Mouse (Mus musculus): ENCODE measurements around the gene Arhgef3. TPM values are rescaled to one million over a fixed set of nuclear protein-coding genes. Genes with fewer than 3 reads are reported as not detected.
A peak's percentile ranks its signal among the peaks of the same experiment; 100 is the strongest.

The Arhgef3 gene
- polyA plus RNA-seq, 1 experiment from 2014 or later: 37.3 TPM

DNA sequence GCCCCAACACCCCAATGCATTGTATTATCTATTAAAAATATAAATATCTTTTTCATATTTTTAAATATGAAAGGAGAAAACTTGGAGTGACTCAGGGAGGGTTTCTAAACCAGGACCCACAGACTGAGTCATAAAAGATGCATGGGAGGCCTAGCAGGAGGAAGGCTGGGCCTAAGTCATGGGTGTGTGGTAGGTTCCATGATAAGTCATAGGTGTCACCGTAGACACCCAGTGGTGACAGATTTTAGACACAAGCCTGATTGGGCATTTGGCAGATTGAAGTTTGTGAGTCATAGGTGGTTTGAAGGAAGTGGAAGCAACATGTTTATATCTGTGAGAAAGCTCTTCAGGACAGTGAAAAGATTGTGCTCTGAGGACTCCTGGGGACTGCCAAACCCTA is 134.4 kb downstream of the Arhgef3 start:
- 80% methylated on average over 1 of the region's 1 CpGs for WGBS

DNA sequence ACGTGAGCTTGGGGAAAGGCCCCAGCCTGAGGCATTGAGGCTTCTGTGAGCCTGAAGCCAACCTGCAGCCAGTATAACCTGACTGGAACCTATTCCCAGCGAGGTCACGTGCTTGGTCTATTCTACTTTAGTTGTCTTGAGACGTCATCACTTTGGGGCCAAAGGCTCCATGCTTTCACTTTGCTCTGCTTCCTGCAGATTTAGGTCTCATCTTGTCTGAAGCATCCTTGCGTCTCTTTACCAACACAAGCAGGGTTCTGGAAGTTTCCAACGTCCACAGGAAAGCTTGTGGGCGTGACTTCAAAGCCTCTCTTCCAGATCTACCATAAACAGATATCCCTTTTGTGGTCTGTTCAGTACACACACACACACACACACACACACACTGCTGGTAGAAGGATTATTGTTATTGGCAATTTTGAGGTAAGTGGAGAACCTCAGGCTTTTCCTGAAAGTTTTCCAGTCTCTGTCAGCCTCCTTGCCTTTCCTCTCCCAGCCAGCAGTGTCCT is 135.6 kb downstream of the Arhgef3 start:
- H3K4me1 ChIP-seq (ENCODE audit: insufficient read depth, low read depth, low read length): no peaks in the 10 kb centered on the region
- no peak overlapping the region for H3K9ac ChIP-seq (replicated peaks; ENCODE audit: low read depth)
- H3K27me3 ChIP-seq (replicated peaks; ENCODE audit: insufficient read depth, low read length): no peaks in the 10 kb centered on the region
- H3K36me3 ChIP-seq (ENCODE audit: insufficient read depth, low read length): no peaks in the 10 kb centered on the region
- 61% methylated on average over 7 of the region's 7 CpGs for WGBS
- DNase-seq (ENCODE audit: low spot score): no peak
- H3K9me3 ChIP-seq (ENCODE audit: low read length): no peaks in the 10 kb centered on the region
- ATAC-seq: no peak
- H3K27ac ChIP-seq (ENCODE audit: low read length): peak overlapping the region; percentile 38
- TF ChIP-seq EP300 (IDR thresholded peaks at IDR 0.05) (no peak), CTCF (IDR thresholded peaks at IDR 0.05) (no peak)
- H3K4me2 ChIP-seq (replicated peaks; ENCODE audit: low read depth, low read length): no peak overlapping the region
- no peak overlapping the region for H3K4me3 ChIP-seq (ENCODE audit: low read depth, low read length)

More for the DNA sequence above, 134.4 kb downstream of the Arhgef3 start:
- Histone ChIP-seq H3K4me2 (replicated peaks; ENCODE audit: low read depth, low read length) (no peak overlapping the region), H3K4me3 (ENCODE audit: low read depth, low read length) (no peak overlapping the region), H3K9ac (replicated peaks; ENCODE audit: low read depth) (no peak overlapping the region), H3K27me3 (replicated peaks; ENCODE audit: insufficient read depth, low read length) (no peaks in the 10 kb centered on the region), H3K36me3 (ENCODE audit: insufficient read depth, low read length) (no peaks in the 10 kb centered on the region), H3K9me3 (ENCODE audit: low read length) (no peaks in the 10 kb centered on the region), H3K4me1 (ENCODE audit: insufficient read depth, low read depth, low read length) (no peaks in the 10 kb centered on the region), H3K27ac (ENCODE audit: low read length) (no peak overlapping the region; the same call in 1 of the 2 replicates)
- TF ChIP-seq CTCF (IDR thresholded peaks at IDR 0.05) (no peak), EP300 (IDR thresholded peaks at IDR 0.05) (0 out of 2 replicates have a peak, but pooled peaks have one; percentile 12)
- ATAC-seq (peak; percentile 37), DNase-seq (ENCODE audit: low spot score) (no peak)

DNA sequence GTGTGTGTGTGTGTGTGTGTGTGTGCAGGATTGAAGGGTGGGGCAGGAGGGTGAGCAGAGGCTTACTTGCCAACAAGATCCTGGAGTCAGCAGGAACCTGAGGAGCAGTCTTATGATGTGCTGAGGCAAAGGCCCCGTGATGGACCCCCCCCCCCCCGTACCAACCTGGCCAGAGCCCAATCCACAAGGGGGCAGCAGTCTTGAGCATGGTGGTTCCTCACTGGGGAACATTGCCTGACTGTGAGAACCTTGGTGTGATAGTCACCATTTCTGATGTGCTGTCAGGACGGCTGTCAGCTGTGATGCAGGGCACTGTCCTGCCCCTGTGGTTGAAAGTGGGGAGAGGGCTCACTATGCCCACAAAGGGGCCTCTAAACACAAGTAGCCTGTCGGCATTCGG is 138.7 kb downstream of the Arhgef3 start:
- Histone ChIP-seq H3K4me2 (replicated peaks; ENCODE audit: low read depth, low read length) (no peak overlapping the region), H3K36me3 (ENCODE audit: insufficient read depth, low read length) (no peaks in the 10 kb centered on the region), H3K9me3 (ENCODE audit: low read length) (no peaks in the 10 kb centered on the region), H3K4me1 (ENCODE audit: insufficient read depth, low read depth, low read length) (no peaks in the 10 kb centered on the region), H3K27me3 (replicated peaks; ENCODE audit: insufficient read depth, low read length) (no peaks in the 10 kb centered on the region), H3K27ac (ENCODE audit: low read length) (no peak overlapping the region), H3K9ac (replicated peaks; ENCODE audit: low read depth) (no peak overlapping the region), H3K4me3 (ENCODE audit: low read depth, low read length) (no peak overlapping the region)
- 91% methylated on average over 4 of the region's 5 CpGs for WGBS
- no peak for DNase-seq (ENCODE audit: low spot score)
- ATAC-seq: no peak
- TF ChIP-seq EP300 (IDR thresholded peaks at IDR 0.05): no peak
- TF ChIP-seq CTCF (IDR thresholded peaks at IDR 0.05): peak; percentile 42

GRCm38 (mm10) chr14:27262349-27262748 is 147.7 kb downstream of the Arhgef3 start:
- 62% methylated on average over 6 of the region's 6 CpGs for WGBS
- no peaks in the 10 kb centered on the region for H3K27me3 ChIP-seq (replicated peaks; ENCODE audit: insufficient read depth, low read length)
- no peaks in the 10 kb centered on the region for H3K36me3 ChIP-seq (ENCODE audit: insufficient read depth, low read length)
- no peaks in the 10 kb centered on the region for H3K4me1 ChIP-seq (ENCODE audit: insufficient read depth, low read depth, low read length)
- H3K9ac ChIP-seq (replicated peaks; ENCODE audit: low read depth): no peak overlapping the region
- no peak for TF ChIP-seq CTCF (IDR thresholded peaks at IDR 0.05)
- no peak for TF ChIP-seq EP300 (IDR thresholded peaks at IDR 0.05)
- no peaks in the 10 kb centered on the region for H3K9me3 ChIP-seq (ENCODE audit: low read length)
- H3K27ac ChIP-seq (ENCODE audit: low read length): no peak overlapping the region
- no peak for DNase-seq (ENCODE audit: low spot score)
- no peak overlapping the region for H3K4me2 ChIP-seq (replicated peaks; ENCODE audit: low read depth, low read length)
- no peak for ATAC-seq
- no peak overlapping the region for H3K4me3 ChIP-seq (ENCODE audit: low read depth, low read length)

GRCm38 (mm10) chr14:27266601-27267000 is 151.9 kb downstream of the Arhgef3 start:
- no peak for ATAC-seq
- Histone ChIP-seq H3K4me3 (ENCODE audit: low read depth, low read length) (no peak overlapping the region), H3K9ac (replicated peaks; ENCODE audit: low read depth) (no peak overlapping the region), H3K36me3 (ENCODE audit: insufficient read depth, low read length) (no peaks in the 10 kb centered on the region), H3K9me3 (ENCODE audit: low read length) (no peaks in the 10 kb centered on the region), H3K4me1 (ENCODE audit: insufficient read depth, low read depth, low read length) (no peaks in the 10 kb centered on the region), H3K27me3 (replicated peaks; ENCODE audit: insufficient read depth, low read length) (no peaks in the 10 kb centered on the region), H3K27ac (ENCODE audit: low read length) (no peak overlapping the region), H3K4me2 (replicated peaks; ENCODE audit: low read depth, low read length) (no peak overlapping the region)
- DNase-seq (ENCODE audit: low spot score): no peak
- TF ChIP-seq CTCF (IDR thresholded peaks at IDR 0.05) (no peak), EP300 (IDR thresholded peaks at IDR 0.05) (no peak)
- 71% methylated on average over 1 of the region's 1 CpGs for WGBS

- DNase-seq (ENCODE audit: low spot score): no peak
- 69% methylated on average over 5 of the region's 5 CpGs for WGBS
Measured at GRCm38 (mm10) chr14:27268137-27268536, 153.4 kb downstream of the Arhgef3 start.

More at GRCm38 (mm10) chr14:27268137-27268536, 153.4 kb downstream of the Arhgef3 start:
- Histone ChIP-seq H3K27ac (ENCODE audit: low read length) (no peak overlapping the region), H3K4me2 (replicated peaks; ENCODE audit: low read depth, low read length) (no peak overlapping the region), H3K4me3 (ENCODE audit: low read depth, low read length) (no peak overlapping the region), H3K9ac (replicated peaks; ENCODE audit: low read depth) (no peak overlapping the region), H3K27me3 (replicated peaks; ENCODE audit: insufficient read depth, low read length) (no peaks in the 10 kb centered on the region), H3K9me3 (ENCODE audit: low read length) (no peaks in the 10 kb centered on the region), H3K4me1 (ENCODE audit: insufficient read depth, low read depth, low read length) (no peaks in the 10 kb centered on the region), H3K36me3 (ENCODE audit: insufficient read depth, low read length) (no peaks in the 10 kb centered on the region)
- no peak for TF ChIP-seq EP300 (IDR thresholded peaks at IDR 0.05)
- TF ChIP-seq CTCF (IDR thresholded peaks at IDR 0.05): no peak
- ATAC-seq: no peak

Measured in lung, postnatal 0 days (tissue).